Mouse (Mus musculus) heart, postnatal 0 days (tissue): ENCODE results near the gene Xk. TPM values are rescaled to one million over a fixed set of nuclear protein-coding genes. Genes with fewer than 3 reads are reported as not detected.

Experiments
- ATAC-seq: fragments of 200-750 bp; cut with Nextera tagmentation; 2 replicates; pipeline ENCODE4 v1.8.0; 2017; ENCODE audit warnings: low read depth, moderate number of reproducible peaks, moderate library complexity; ENCODE audit not compliant: insufficient read depth
- DNase-seq: peaks from one replicate; pipeline ENCODE4 v3.0.0-alpha.2; 2016; ENCODE audit warnings: low spot score
- H3K27ac ChIP-seq: fragments of 300-500 bp; sonication (generic); 2 replicates; pipeline ENCODE4 v1.5.1; 2014; ENCODE audit warnings: low read depth, mild to moderate bottlenecking
- H3K27me3 ChIP-seq: fragments of 300-500 bp; sonication (generic); 2 replicates; pipeline ENCODE4 v1.6.1; 2014; ENCODE audit warnings: low read length, mixed read lengths; ENCODE audit not compliant: control insufficient read depth, insufficient read depth
- H3K36me3 ChIP-seq: fragments of 300-500 bp; sonication (generic); replicated peaks from 2 replicates; pipeline ENCODE4 v1.6.1; 2014; ENCODE audit warnings: low read length, mixed read lengths; ENCODE audit not compliant: control insufficient read depth, insufficient read depth
- H3K4me1 ChIP-seq: fragments of 300-500 bp; sonication (generic); 2 replicates; pipeline ENCODE4 v1.6.1; 2014; ENCODE audit warnings: antibody characterized with exemption; ENCODE audit not compliant: control insufficient read depth, insufficient read depth
- H3K4me2 ChIP-seq: fragments of 300-500 bp; sonication (generic); 2 replicates; pipeline ENCODE4 v1.6.1; 2014; ENCODE audit warnings: low read depth, mild to moderate bottlenecking, low read length, moderate library complexity
- H3K4me3 ChIP-seq: fragments of 300-500 bp; sonication (generic); 2 replicates; pipeline ENCODE4 v1.5.1; 2014; ENCODE audit warnings: low read depth, low read length
- H3K9ac ChIP-seq: fragments of 300-500 bp; sonication (generic); replicated peaks from 2 replicates; pipeline ENCODE4 v1.6.1; 2014; ENCODE audit warnings: low read depth, low read length, mixed read lengths
- H3K9me3 ChIP-seq: fragments of 300-500 bp; sonication (generic); replicated peaks from 2 replicates; pipeline ENCODE4 v1.6.1; 2016; ENCODE audit warnings: low read length; ENCODE audit not compliant: control insufficient read depth
- CTCF ChIP-seq: IDR thresholded peaks from 2 replicates; pipeline ENCODE4 v1.5.1; 2016; ENCODE audit warnings: antibody characterized with exemption, control low read depth, low read depth
- EP300 ChIP-seq: IDR thresholded peaks from 2 replicates; pipeline ENCODE4 v1.6.1; 2016; ENCODE audit warnings: antibody characterized with exemption, low read depth
- WGBS: fragments of 180-500 bp; shearing (Covaris S2); extraction: QIAGEN DNeasy Blood & Tissue Kit; methylation state at CpG from one replicate; pipeline ENCODE4 v1.1.7; 2014; 5-methylcytosine and 5-hydroxymethylcytosine counted together
- polyA plus RNA-seq: library from polyadenylated mRNA; unstranded; fragments of >200 nt; fragmentation: Nextera tagmentation; extraction: Ambion mirVana; gene quantifications from 2 replicates; pipeline ENCODE4 v1.2.1, GENCODE M21; 2015
- total RNA-seq: library from RNA; depleted of rRNA; stranded (reverse); fragments of >200 nt; gene quantifications from 2 replicates; pipeline ENCODE4 v1.2.3, GENCODE M21; 2014; ENCODE audit warnings: low replicate concordance

Gene Xk
- total and polyA plus RNA-seq, 2 experiments from 2014 or later, result 1.8 to 4.0 TPM

GRCm38 (mm10) chrX:9248911-9249310 lies 23.6 kb upstream of the Xk start:
- WGBS, result 51% methylated on average over 5 of the region's 5 CpGs
- ATAC-seq (no peak), DNase-seq (no peak)
- Histone ChIP-seq H3K4me2 (no peak overlapping the region), H3K4me1 (no peaks in the 10 kb centered on the region), H3K27me3 (no peaks in the 10 kb centered on the region), H3K9ac (no peak overlapping the region), H3K36me3 (no peaks in the 10 kb centered on the region), H3K4me3 (no peak overlapping the region), H3K27ac (no peak overlapping the region), H3K9me3 (no peaks in the 10 kb centered on the region)
- TF ChIP-seq CTCF, result no peak
- TF ChIP-seq EP300, result no peak

GRCm38 (mm10) chrX:9253990-9254389 lies 18.6 kb upstream of the Xk start:
- Histone ChIP-seq H3K27ac (no peak overlapping the region), H3K9ac (no peak overlapping the region), H3K36me3 (no peaks in the 10 kb centered on the region), H3K4me3 (no peak overlapping the region), H3K4me2 (no peak overlapping the region), H3K27me3 (no peaks in the 10 kb centered on the region), H3K4me1 (no peaks in the 10 kb centered on the region), H3K9me3 (no peaks in the 10 kb centered on the region)
- TF ChIP-seq EP300 (no peak), CTCF (no peak)
- no peak for ATAC-seq
- 77% methylated on average over 10 of the region's 10 CpGs for WGBS
- no peak for DNase-seq

DNA sequence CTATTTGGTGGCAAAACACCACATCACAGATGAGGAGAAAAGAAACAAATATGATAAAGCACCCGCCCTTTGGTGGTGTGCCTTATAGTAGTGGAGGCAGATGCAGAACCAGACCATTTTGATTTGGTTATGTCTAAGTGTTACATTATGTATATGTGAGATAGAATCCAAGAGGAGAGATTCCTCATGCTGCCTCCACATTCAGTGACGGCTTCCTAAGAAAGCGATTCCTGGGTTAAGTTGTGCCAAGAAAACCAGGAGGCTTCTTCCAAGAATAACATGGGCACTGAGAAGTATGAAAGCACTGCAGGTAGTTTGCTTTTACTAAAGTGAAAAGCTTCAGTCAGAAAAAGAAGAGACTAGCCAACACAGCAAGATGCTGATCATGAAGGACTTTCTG lies 17.7 kb upstream of the Xk start:
- no peak overlapping the region for H3K27ac ChIP-seq
- 80% methylated on average over 3 of the region's 3 CpGs for WGBS
- H3K27me3 ChIP-seq, result no peaks in the 10 kb centered on the region
- no peak overlapping the region for H3K9ac ChIP-seq
- H3K36me3 ChIP-seq, result no peaks in the 10 kb centered on the region
- no peaks in the 10 kb centered on the region for H3K9me3 ChIP-seq
- DNase-seq (no peak), ATAC-seq (no peak)
- TF ChIP-seq EP300 (no peak), CTCF (no peak)
- no peak overlapping the region for H3K4me3 ChIP-seq
- no peak overlapping the region for H3K4me2 ChIP-seq
- no peaks in the 10 kb centered on the region for H3K4me1 ChIP-seq

DNA sequence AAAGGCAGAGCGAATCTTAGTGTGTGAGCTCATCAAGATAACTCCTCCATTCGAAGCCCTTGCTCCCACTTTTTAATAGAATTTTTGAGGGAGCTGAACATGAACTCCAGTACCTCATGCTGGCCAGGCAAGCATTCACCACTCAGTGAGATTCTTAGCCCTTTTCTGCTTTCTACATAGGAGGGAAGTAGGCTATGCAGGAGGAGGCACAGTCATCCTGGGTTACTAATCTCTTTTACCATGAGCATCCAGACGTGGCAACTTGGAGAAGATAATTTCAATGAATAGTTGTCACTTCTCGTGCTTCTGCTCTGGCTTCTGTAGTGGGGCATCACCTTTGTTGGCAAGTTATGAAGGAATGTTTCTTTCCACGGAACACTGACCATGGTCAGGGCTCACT lies 15.8 kb upstream of the Xk start, which contains the start of gene Gm14862:
TSS of gene Gm14862 (minus strand) at position 134 of the 400 bp plus-strand sequence.
- H3K4me2 ChIP-seq, result no peak within 1 kb of the TSS
- H3K4me1 ChIP-seq, result no peaks in the 10 kb centered on the region
- TF ChIP-seq EP300, result no peak
- no peak for TF ChIP-seq CTCF
- no peaks in the 10 kb centered on the region for H3K36me3 ChIP-seq
- H3K4me3 ChIP-seq, result no peak within 1 kb of the TSS
- no peak within 1 kb of the TSS for H3K9ac ChIP-seq
- DNase-seq, result no peak
- H3K9me3 ChIP-seq, result no peaks in the 10 kb centered on the region
- WGBS, result 63% methylated on average over 5 of the region's 5 CpGs
- H3K27ac ChIP-seq, result no peak within 1 kb of the TSS
- ATAC-seq, result no peak
- no peaks in the 10 kb centered on the region for H3K27me3 ChIP-seq

DNA sequence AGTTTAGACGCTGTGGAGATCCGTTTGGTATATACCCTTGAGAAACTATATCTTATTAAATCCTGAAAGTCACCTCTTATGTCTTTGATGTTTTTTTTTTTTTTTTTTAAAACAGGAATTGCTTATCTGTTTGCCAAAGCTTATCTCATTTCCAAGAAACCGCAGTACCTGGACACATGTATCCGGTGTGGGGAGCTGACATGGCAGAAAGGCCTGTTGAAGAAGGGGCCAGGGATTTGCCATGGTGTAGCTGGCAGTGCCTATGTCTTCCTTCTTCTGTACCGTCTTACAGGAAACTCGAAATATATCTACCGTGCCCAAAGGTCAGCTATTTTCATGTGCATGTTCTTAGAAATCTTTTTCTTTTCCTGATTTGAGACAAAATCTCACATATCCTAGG lies 14.7 kb upstream of the Xk start:
- WGBS, result 84% methylated on average over 7 of the region's 7 CpGs
- H3K27me3 ChIP-seq, result no peaks in the 10 kb centered on the region
- ATAC-seq (no peak), DNase-seq (no peak)
- TF ChIP-seq CTCF (no peak), EP300 (no peak)
- no peak overlapping the region for H3K4me3 ChIP-seq
- no peak overlapping the region for H3K4me2 ChIP-seq
- H3K9ac ChIP-seq, result no peak overlapping the region
- no peaks in the 10 kb centered on the region for H3K36me3 ChIP-seq
- no peaks in the 10 kb centered on the region for H3K4me1 ChIP-seq
- no peaks in the 10 kb centered on the region for H3K9me3 ChIP-seq
- no peak overlapping the region for H3K27ac ChIP-seq

DNA sequence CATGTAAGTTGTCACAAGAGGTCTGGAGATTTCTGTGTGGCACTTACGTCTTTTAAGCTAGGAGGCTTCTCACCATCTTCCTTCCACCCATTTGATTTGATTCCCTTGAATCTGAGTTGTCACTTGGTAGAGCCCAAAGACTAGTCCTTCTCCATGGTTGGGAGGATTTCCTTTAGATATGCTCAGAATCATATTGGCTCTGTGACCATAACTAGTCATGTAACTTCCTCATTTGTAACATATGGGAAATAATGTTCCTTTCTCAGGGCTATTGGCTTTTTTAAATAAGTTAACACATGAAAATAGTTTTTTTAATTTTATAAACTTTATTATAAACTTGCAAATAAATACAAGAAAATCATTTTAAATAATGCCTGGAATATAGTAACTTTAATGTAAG lies 13.3 kb upstream of the Xk start:
- Histone ChIP-seq H3K9me3 (no peaks in the 10 kb centered on the region), H3K9ac (no peak overlapping the region), H3K36me3 (no peaks in the 10 kb centered on the region), H3K4me2 (no peak overlapping the region), H3K4me1 (no peaks in the 10 kb centered on the region), H3K27ac (no peak overlapping the region), H3K4me3 (no peak overlapping the region), H3K27me3 (no peaks in the 10 kb centered on the region)
- TF ChIP-seq EP300, result no peak
- TF ChIP-seq CTCF, result no peak
- ATAC-seq (no peak), DNase-seq (no peak)
- 67% methylated on average over 1 of the region's 1 CpGs for WGBS
